9 mouse cellular contexts compared by ENCODE assay signal in the genomic region with DNA sequence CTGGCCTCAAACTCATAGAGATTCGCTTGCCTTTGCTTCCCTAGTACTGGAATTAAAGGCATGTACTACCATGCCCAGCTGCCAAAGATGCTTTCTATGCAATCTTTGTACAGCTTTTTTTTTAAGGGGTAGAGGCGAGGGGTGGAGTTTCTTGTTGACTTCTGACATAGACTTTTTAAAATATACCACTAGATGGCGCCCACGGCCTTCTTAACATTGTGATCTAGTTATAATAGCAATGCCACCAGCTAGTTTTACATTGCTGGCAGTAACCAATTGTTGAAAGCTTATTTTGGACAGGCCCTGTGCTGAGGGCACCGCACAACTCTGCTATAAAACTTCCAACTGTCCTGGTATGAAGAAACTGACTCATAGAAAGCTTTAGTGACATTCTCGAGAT. TPM values are rescaled to one million over a fixed set of nuclear protein-coding genes. Genes with fewer than 3 reads are reported as not detected.
DNase-seq lines count a peak whose midpoint lies in the region; ATAC-seq and TF ChIP-seq lines count a peak whose summit lies in the region.
"Had no signal": no experiment of that assay in that cellular context is flagged by ENCODE, and none has a peak within 500 bp of the region (broad histone marks: within the 10 kb centered on the region; RNA-seq: fewer than 3 reads in every experiment).

No protein-coding gene starts in this region.

- peak; percentile 46; the same call in 1 of the 2 replicates for ATAC-seq in forebrain, embryonic 12.5 days (ENCODE audit: low FRiP score)
- peak; percentile 73 for ATAC-seq in inflammation-experienced regulatory T-cells, adult 6 months
- ATAC-seq in limb, embryonic 14.5 days (ENCODE audit: low FRiP score, low read depth) = peak; percentile 36; the same call in 1 of the 2 replicates
- peak; percentile 13; the same call in 1 of the 2 replicates for ATAC-seq in neural tube, embryonic 11.5 days (ENCODE audit: insufficient read depth, low FRiP score, low TSS enrichment)

- TF ChIP-seq EP300 in CH12.LX (IDR thresholded peaks at IDR 0.05; ENCODE audit: low read length) = no peak

- H3K27me3 ChIP-seq in CH12.LX (replicated peaks) = no peaks in the 10 kb centered on the region
- H3K27me3 ChIP-seq in forebrain, embryonic 12.5 days = no peaks in the 10 kb centered on the region
- no peaks in the 10 kb centered on the region for H3K27me3 ChIP-seq in limb, embryonic 14.5 days (ENCODE audit: control insufficient read depth, insufficient read depth, low read length)
- no peaks in the 10 kb centered on the region for H3K27me3 ChIP-seq in neural tube, embryonic 11.5 days (ENCODE audit: control insufficient read depth, insufficient read depth, low read length)
- H3K27me3 ChIP-seq: limb, embryonic 12.5 days had no signal

- DNase-seq in 416B (ENCODE audit: low read depth) = peak; percentile 85
- DNase-seq in CH12.LX (ENCODE audit: extremely low read depth) = peak; percentile 85
- peak; percentile 43 for DNase-seq in c-Kit-positive CD71-positive TER-119-negative erythroid progenitor cells, embryonic 14.5 days (ENCODE audit: low read depth)
- DNase-seq in limb, embryonic 14.5 days (ENCODE audit: low spot score) = peak; percentile 97
- peak; percentile 49 for DNase-seq in neural tube, embryonic 11.5 days (ENCODE audit: low spot score)
- DNase-seq in urinary bladder, postnatal 4 days (ENCODE audit: low spot score in 2 of 2) = no peak

- peak; percentile 21 to 88; a peak in 3 of 4 replicates for TF ChIP-seq CTCF in CH12.LX (conservative IDR thresholded peaks at IDR 0.05 in 1 of 2, IDR thresholded peaks at IDR 0.05 in 1 of 2; ENCODE audit: low read depth in 2 of 2, low read length in 2 of 2)

- peaks cover 3 to 12% of the 10 kb centered on the region in 2 experiments; a peak in 3 of 4 replicates for H3K4me1 ChIP-seq in CH12.LX (ENCODE audit: control insufficient read depth in 1 of 2, insufficient read depth in 2 of 2)
- H3K4me1 ChIP-seq in forebrain, embryonic 12.5 days = no peaks in the 10 kb centered on the region
- no peaks in the 10 kb centered on the region for H3K4me1 ChIP-seq in limb, embryonic 14.5 days (ENCODE audit: control insufficient read depth, insufficient read depth, low read length)
- no peaks in the 10 kb centered on the region for H3K4me1 ChIP-seq in neural tube, embryonic 11.5 days (ENCODE audit: control insufficient read depth, insufficient read depth, low read length)
- H3K4me1 ChIP-seq: limb, embryonic 12.5 days had no signal

- H3K9ac ChIP-seq in CH12.LX (ENCODE audit: insufficient read depth, low read depth) = no peak overlapping the region
- no peak overlapping the region for H3K9ac ChIP-seq in forebrain, embryonic 12.5 days
- H3K9ac ChIP-seq in limb, embryonic 14.5 days (ENCODE audit: low read depth, low read length, severe bottlenecking) = no peak overlapping the region
- H3K9ac ChIP-seq in neural tube, embryonic 11.5 days (ENCODE audit: low read length) = no peak overlapping the region
- H3K9ac ChIP-seq: limb, embryonic 12.5 days had no signal

- no peak overlapping the region for H3K4me3 ChIP-seq in CH12.LX (replicated peaks in 1 of 3; ENCODE audit: low read depth in 2 of 3, low read length in 2 of 3, poor library complexity in 1 of 3)
- H3K4me3 ChIP-seq in forebrain, embryonic 12.5 days (replicated peaks) = no peak overlapping the region
- no peak overlapping the region for H3K4me3 ChIP-seq in limb, embryonic 14.5 days (replicated peaks; ENCODE audit: low read length)
- no peak overlapping the region for H3K4me3 ChIP-seq in neural tube, embryonic 11.5 days (ENCODE audit: low read depth, low read length)
- H3K4me3 ChIP-seq: limb, embryonic 12.5 days had no signal

- WGBS in forebrain, embryonic 12.5 days = 17% methylated on average over 6 of the region's 6 CpGs
- WGBS in limb, embryonic 14.5 days = 11% methylated on average over 6 of the region's 6 CpGs
- 19% methylated on average over 6 of the region's 6 CpGs for WGBS in neural tube, embryonic 11.5 days

- no peaks in the 10 kb centered on the region for H3K79me2 ChIP-seq in CH12.LX (replicated peaks; ENCODE audit: control insufficient read depth, extremely low read depth, insufficient read depth, poor library complexity, severe bottlenecking)

- TF ChIP-seq POLR2A in CH12.LX (IDR thresholded peaks at IDR 0.05; ENCODE audit: low read depth, low read length) = no peak
- no peak for TF ChIP-seq POLR2A in limb, embryonic 14.5 days (IDR thresholded peaks at IDR 0.05; ENCODE audit: borderline replicate concordance, extremely low read depth, insufficient read depth, insufficient read length)

- dilution Hi-C loops in CH12.LX (cut with MboI; ENCODE audit: extremely low pct_ligation_motif_present, extremely low pct_unique_long_range_greater_than_20kb, low sequenced_read_pairs) = no loop called here

- peak; percentile 92 for TF ChIP-seq RAD21 in CH12.LX (IDR thresholded peaks at IDR 0.05; ENCODE audit: low read depth, low read length)

- in situ Hi-C loops in CH12.LX (cut with MboI; ENCODE audit: low pct_ligation_motif_present, low pct_unique_long_range_greater_than_20kb, low sequenced_read_pairs) = loop anchor here (10.0 kb wide), 1 partner anchor 231 kb away; a partner anchor contains a TSS

- no peaks in the 10 kb centered on the region for H3K9me3 ChIP-seq in CH12.LX (replicated peaks; ENCODE audit: low read length)
- H3K9me3 ChIP-seq in forebrain, embryonic 12.5 days = no peaks in the 10 kb centered on the region
- no peaks in the 10 kb centered on the region for H3K9me3 ChIP-seq in limb, embryonic 14.5 days (ENCODE audit: control insufficient read depth, low read length)
- no peaks in the 10 kb centered on the region for H3K9me3 ChIP-seq in neural tube, embryonic 11.5 days (ENCODE audit: control insufficient read depth, low read length)
- H3K9me3 ChIP-seq: limb, embryonic 12.5 days had no signal

- H3K36me3 ChIP-seq in CH12.LX (replicated peaks in 1 of 2; ENCODE audit: control insufficient read depth in 1 of 2, insufficient read depth in 1 of 2, low read length in 1 of 2) = peaks cover 15 to 47% of the 10 kb centered on the region in 2 experiments
- H3K36me3 ChIP-seq in forebrain, embryonic 12.5 days (replicated peaks) = no peaks in the 10 kb centered on the region
- peaks cover 10% of the 10 kb centered on the region; the same call in 1 of the 2 replicates for H3K36me3 ChIP-seq in limb, embryonic 14.5 days (ENCODE audit: control insufficient read depth, insufficient read depth, low read length)
- no peaks in the 10 kb centered on the region for H3K36me3 ChIP-seq in neural tube, embryonic 11.5 days (ENCODE audit: control insufficient read depth, insufficient read depth, low read length)
- H3K36me3 ChIP-seq: limb, embryonic 12.5 days had no signal

- H3K4me2 ChIP-seq in CH12.LX (ENCODE audit: insufficient read depth, low read depth, poor library complexity, severe bottlenecking) = peak overlapping the region; percentile 63
- H3K4me2 ChIP-seq in forebrain, embryonic 12.5 days = no peak overlapping the region
- no peak overlapping the region for H3K4me2 ChIP-seq in limb, embryonic 14.5 days (replicated peaks; ENCODE audit: low read depth, low read length, severe bottlenecking)
- H3K4me2 ChIP-seq in neural tube, embryonic 11.5 days (ENCODE audit: low read depth) = no peak overlapping the region
- H3K4me2 ChIP-seq: limb, embryonic 12.5 days had no signal

- H3K27ac ChIP-seq in CH12.LX (ENCODE audit: insufficient read depth, low read depth) = no peak overlapping the region
- H3K27ac ChIP-seq in forebrain, embryonic 12.5 days = no peak overlapping the region
- H3K27ac ChIP-seq in limb, embryonic 14.5 days (replicated peaks; ENCODE audit: low read depth, low read length) = no peak overlapping the region
- H3K27ac ChIP-seq in neural tube, embryonic 11.5 days (ENCODE audit: low read depth, low read length) = no peak overlapping the region
- H3K27ac ChIP-seq: limb, embryonic 12.5 days had no signal

TF ChIP-seq in CH12.LX, 34 proteins besides CTCF, POLR2A, EP300 and RAD21 (continues in another document):
- no peak for TF ChIP-seq ZKSCAN1 (IDR thresholded peaks at IDR 0.05; ENCODE audit: borderline replicate concordance, low read depth, low read length)
- TF ChIP-seq ZNF384 (IDR thresholded peaks at IDR 0.05; ENCODE audit: low read depth, low read length) = peak; percentile 89
- TF ChIP-seq NRF1 (IDR thresholded peaks at IDR 0.05; ENCODE audit: low read depth, low read length) = no peak
- TF ChIP-seq SMC3 (IDR thresholded peaks at IDR 0.05; ENCODE audit: low read depth, low read length) = peak; percentile 87

RNA-seq across cellular contexts. Expression of a gene that starts 11.3 kb away (rescaled TPM):
- total RNA-seq in CH12.LX (2012; rRNA removed) = not detected in 2 replicates
- 0.13 TPM in 1 of 2 replicates, not detected in the other for total RNA-seq in CH12.LX (2014; rRNA removed)
- 0.31 and 0.52 TPM in 2 replicates for polyA plus RNA-seq in CH12.LX (2012; ENCODE audit: insufficient read length, low read depth)
- 22.7 and 43.7 TPM in 2 replicates for polyA plus RNA-seq in forebrain, embryonic 12.5 days (2016; fragmentation: Nextera tagmentation; extraction: Ambion mirVana)
- under 1 TPM in 2 of 3 experiments, not detected in 1; 0.16 to 0.64 TPM for polyA plus RNA-seq in inflammation-experienced regulatory T-cells, adult 6 months (2017; shearing (Covaris generic))
- polyA plus RNA-seq in limb, embryonic 14.5 days (2012; rRNA removed) = 289 and 290 TPM in 2 replicates
- 241 and 313 TPM in 2 replicates for polyA plus RNA-seq in limb, embryonic 14.5 days (2014; fragmentation: Nextera tagmentation; extraction: Ambion mirVana)
- 62.3 and 73.6 TPM in 2 replicates for polyA plus RNA-seq in neural tube, embryonic 11.5 days (2014; fragmentation: Nextera tagmentation; extraction: Ambion mirVana)

RNA-seq across cellular contexts. Expression of a gene that starts 46.4 kb away (rescaled TPM):
- total RNA-seq in CH12.LX (2012; rRNA removed) (22.4 and 38.3 TPM in 2 replicates), CH12.LX (2014; rRNA removed) (54.1 and 60.8 TPM in 2 replicates)
- 20.8 and 24.3 TPM in 2 replicates for polyA plus RNA-seq in CH12.LX (2012; ENCODE audit: insufficient read length, low read depth)
- polyA plus RNA-seq in forebrain, embryonic 12.5 days (2016; fragmentation: Nextera tagmentation; extraction: Ambion mirVana) = 0.32 and 0.55 TPM in 2 replicates
- 100 to 1,000 TPM; 124 to 144 (median 139) TPM for polyA plus RNA-seq in inflammation-experienced regulatory T-cells, adult 6 months (2017; shearing (Covaris generic))
- 1.3 and 1.7 TPM in 2 replicates for polyA plus RNA-seq in limb, embryonic 14.5 days (2012; rRNA removed)
- polyA plus RNA-seq in limb, embryonic 14.5 days (2014; fragmentation: Nextera tagmentation; extraction: Ambion mirVana) = 4.2 and 6.1 TPM in 2 replicates
- 0.76 and 1.0 TPM in 2 replicates for polyA plus RNA-seq in neural tube, embryonic 11.5 days (2014; fragmentation: Nextera tagmentation; extraction: Ambion mirVana)

RNA-seq across cellular contexts. Expression of a gene that starts 52.0 kb away (rescaled TPM):
- total RNA-seq in CH12.LX (2012; rRNA removed) = 24.8 and 29.7 TPM in 2 replicates
- 48.2 and 54.9 TPM in 2 replicates for total RNA-seq in CH12.LX (2014; rRNA removed)
- 37.9 and 40.6 TPM in 2 replicates for polyA plus RNA-seq in CH12.LX (2012; ENCODE audit: insufficient read length, low read depth)
- polyA plus RNA-seq in forebrain, embryonic 12.5 days (2016; fragmentation: Nextera tagmentation; extraction: Ambion mirVana) = 2.5 and 3.2 TPM in 2 replicates
- polyA plus RNA-seq in inflammation-experienced regulatory T-cells, adult 6 months (2017; shearing (Covaris generic)) = 10 to 100 TPM; 55.7 to 96.7 (median 78.8) TPM
- 8.6 and 9.0 TPM in 2 replicates for polyA plus RNA-seq in limb, embryonic 14.5 days (2012; rRNA removed)
- 14.8 and 16.6 TPM in 2 replicates for polyA plus RNA-seq in limb, embryonic 14.5 days (2014; fragmentation: Nextera tagmentation; extraction: Ambion mirVana)
- polyA plus RNA-seq in neural tube, embryonic 11.5 days (2014; fragmentation: Nextera tagmentation; extraction: Ambion mirVana) = 3.6 and 4.0 TPM in 2 replicates

Comparison
In these comparisons a context has a peak if more than half of its experiments do, and no peak if none do; other contexts are left out.
1. DNase-seq: peak in 416B (single experiment), CH12.LX (single experiment), c-Kit-positive CD71-positive TER-119-negative erythroid progenitor cells, embryonic 14.5 days (single experiment), limb, embryonic 14.5 days (single experiment) and neural tube, embryonic 11.5 days (single experiment); none in urinary bladder, postnatal 4 days (0 of 2).
2. ATAC-seq: peak in every context shown above with its lines; median percentile 73 in inflammation-experienced regulatory T-cells, adult 6 months; 46 in forebrain, embryonic 12.5 days; 36 in limb, embryonic 14.5 days; 13 in neural tube, embryonic 11.5 days.
3. RNA of a gene that starts 11.3 kb away (polyA plus RNA-seq): 241 to 313 TPM in limb, embryonic 14.5 days, 62.3 to 73.6 TPM in neural tube, embryonic 11.5 days and 22.7 to 43.7 TPM in forebrain, embryonic 12.5 days; 0.31 to 0.52 TPM in CH12.LX and 0.16 to 0.64 TPM in inflammation-experienced regulatory T-cells, adult 6 months; every median in the first group is over 10 times any median in the second.